Mouse (Mus musculus): ENCODE results near the gene Olfr1188.
"Not testable (repeated sequence)": the region's sequence is repeated elsewhere in the genome, so short reads cannot be mapped to it uniquely, and the experiment has no call there.

The Olfr1188 gene

GRCm38 (mm10) chr2:88556635-88557034 lies at the start of gene Olfr1188:
Gene Olfr1188 (plus strand): TSS chr2:88556935.
- DNase-seq (ENCODE audit: low read depth, low spot score): no peak

- DNase-seq (ENCODE audit: low read depth, low spot score): no peak
Observed at GRCm38 (mm10) chr2:88518251-88518650, 38.5 kb upstream of the Olfr1188 start, which contains the start of gene Olfr1186. Gene Olfr1186 (plus strand): TSS chr2:88518551.

DNA sequence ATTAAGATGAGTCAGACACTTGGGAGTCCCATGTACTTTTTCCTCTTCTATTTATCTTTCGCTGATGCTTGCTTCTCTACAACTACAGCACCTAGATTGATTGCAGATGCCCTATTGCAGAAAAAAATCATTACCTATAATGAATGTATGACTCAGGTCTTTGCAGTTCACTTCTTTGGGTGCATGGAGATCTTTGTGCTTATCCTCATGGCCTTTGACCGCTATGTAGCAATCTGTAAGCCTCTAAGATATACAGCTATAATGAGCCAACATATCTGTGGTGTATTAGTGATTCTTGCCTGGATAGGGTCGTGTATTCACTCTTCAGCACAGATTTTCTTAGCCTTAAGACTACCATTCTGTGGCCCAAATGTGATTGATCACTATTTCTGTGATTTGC lies 31.0 kb upstream of the Olfr1188 start:
- DNase-seq (ENCODE audit: low read depth, low spot score): no peak

- DNase-seq (ENCODE audit: low read depth, low spot score): not testable (repeated sequence)
Observed at GRCm38 (mm10) chr2:88572696-88573095, 16.0 kb downstream of the Olfr1188 start.

GRCm38 (mm10) chr2:88586154-88586553 lies 29.4 kb downstream of the Olfr1188 start, which contains the start of gene Olfr1189:
Gene Olfr1189 (plus strand): TSS chr2:88586454.
- DNase-seq (ENCODE audit: low read depth, low spot score): no peak

Data from telencephalon, adult 2 months (tissue).